Mouse (Mus musculus): ENCODE results near the gene Cpn1. TPM values are rescaled to one million over a fixed set of nuclear protein-coding genes. Genes with fewer than 3 reads are reported as not detected.

The Cpn1 gene
- total and polyA plus RNA-seq, 2 experiments from 2014 or later: 0.12 TPM; not detected in 1

GRCm38 (mm10) chr19:43973711-43974110 is 12.6 kb downstream of the Cpn1 start:
- H3K27ac ChIP-seq (ENCODE audit: low read depth): no peak overlapping the region
- TF ChIP-seq CTCF (IDR thresholded peaks at IDR 0.05; ENCODE audit: low read depth): no peak
- TF ChIP-seq EP300 (IDR thresholded peaks at IDR 0.05; ENCODE audit: low read depth): no peak
- H3K4me1 ChIP-seq (ENCODE audit: control insufficient read depth, insufficient read depth): no peaks in the 10 kb centered on the region
- H3K9ac ChIP-seq (replicated peaks; ENCODE audit: low read depth, low read length): no peak overlapping the region
- H3K9me3 ChIP-seq (replicated peaks; ENCODE audit: control insufficient read depth, low read length): no peaks in the 10 kb centered on the region
- DNase-seq (ENCODE audit: low spot score) (no peak), ATAC-seq (ENCODE audit: insufficient read depth, low read depth) (no peak)
- no peak overlapping the region for H3K4me2 ChIP-seq (ENCODE audit: low read depth, low read length)
- H3K4me3 ChIP-seq (ENCODE audit: low read depth, low read length): no peak overlapping the region
- 68% methylated on average over 9 of the region's 9 CpGs for WGBS
- no peaks in the 10 kb centered on the region for H3K27me3 ChIP-seq (ENCODE audit: control insufficient read depth, insufficient read depth, low read length)
- no peaks in the 10 kb centered on the region for H3K36me3 ChIP-seq (replicated peaks; ENCODE audit: control insufficient read depth, insufficient read depth, low read length)

- H3K27ac ChIP-seq (ENCODE audit: low read depth): no peak overlapping the region
- no peak overlapping the region for H3K9ac ChIP-seq (replicated peaks; ENCODE audit: low read depth, low read length)
- H3K27me3 ChIP-seq (ENCODE audit: control insufficient read depth, insufficient read depth, low read length): no peaks in the 10 kb centered on the region
- DNase-seq (ENCODE audit: low spot score) (no peak), ATAC-seq (ENCODE audit: insufficient read depth, low read depth) (no peak)
- WGBS: 86% methylated on average over 8 of the region's 8 CpGs
- H3K36me3 ChIP-seq (replicated peaks; ENCODE audit: control insufficient read depth, insufficient read depth, low read length): no peaks in the 10 kb centered on the region
- TF ChIP-seq EP300 (IDR thresholded peaks at IDR 0.05; ENCODE audit: low read depth) (no peak), CTCF (IDR thresholded peaks at IDR 0.05; ENCODE audit: low read depth) (no peak)
- no peak overlapping the region for H3K4me2 ChIP-seq (ENCODE audit: low read depth, low read length)
- H3K9me3 ChIP-seq (replicated peaks; ENCODE audit: control insufficient read depth, low read length): no peaks in the 10 kb centered on the region
- no peaks in the 10 kb centered on the region for H3K4me1 ChIP-seq (ENCODE audit: control insufficient read depth, insufficient read depth)
- no peak overlapping the region for H3K4me3 ChIP-seq (ENCODE audit: low read depth, low read length)
Observed at GRCm38 (mm10) chr19:43972129-43972528, 14.2 kb downstream of the Cpn1 start.

- no peaks in the 10 kb centered on the region for H3K36me3 ChIP-seq (replicated peaks; ENCODE audit: control insufficient read depth, insufficient read depth, low read length)
- no peak overlapping the region for H3K4me3 ChIP-seq (ENCODE audit: low read depth, low read length)
- TF ChIP-seq CTCF (IDR thresholded peaks at IDR 0.05; ENCODE audit: low read depth): no peak
- TF ChIP-seq EP300 (IDR thresholded peaks at IDR 0.05; ENCODE audit: low read depth): no peak
- 43% methylated on average over 10 of the region's 11 CpGs for WGBS
- ATAC-seq (ENCODE audit: insufficient read depth, low read depth) (no peak), DNase-seq (ENCODE audit: low spot score) (no peak)
- H3K27ac ChIP-seq (ENCODE audit: low read depth): no peak overlapping the region
- H3K4me1 ChIP-seq (ENCODE audit: control insufficient read depth, insufficient read depth): no peaks in the 10 kb centered on the region
- no peaks in the 10 kb centered on the region for H3K9me3 ChIP-seq (replicated peaks; ENCODE audit: control insufficient read depth, low read length)
- H3K4me2 ChIP-seq (ENCODE audit: low read depth, low read length): no peak overlapping the region
- no peaks in the 10 kb centered on the region for H3K27me3 ChIP-seq (ENCODE audit: control insufficient read depth, insufficient read depth, low read length)
- no peak overlapping the region for H3K9ac ChIP-seq (replicated peaks; ENCODE audit: low read depth, low read length)
Observed at GRCm38 (mm10) chr19:43968436-43969026, 17.8 kb downstream of the Cpn1 start.

GRCm38 (mm10) chr19:43966481-43966880 is 19.9 kb downstream of the Cpn1 start:
- ATAC-seq (ENCODE audit: insufficient read depth, low read depth) (no peak), DNase-seq (ENCODE audit: low spot score) (no peak)
- Histone ChIP-seq H3K27ac (ENCODE audit: low read depth) (no peak overlapping the region), H3K27me3 (ENCODE audit: control insufficient read depth, insufficient read depth, low read length) (no peaks in the 10 kb centered on the region), H3K4me2 (ENCODE audit: low read depth, low read length) (no peak overlapping the region), H3K4me3 (ENCODE audit: low read depth, low read length) (no peak overlapping the region), H3K9ac (replicated peaks; ENCODE audit: low read depth, low read length) (no peak overlapping the region), H3K9me3 (replicated peaks; ENCODE audit: control insufficient read depth, low read length) (no peaks in the 10 kb centered on the region), H3K36me3 (replicated peaks; ENCODE audit: control insufficient read depth, insufficient read depth, low read length) (no peaks in the 10 kb centered on the region), H3K4me1 (ENCODE audit: control insufficient read depth, insufficient read depth) (no peaks in the 10 kb centered on the region)
- TF ChIP-seq EP300 (IDR thresholded peaks at IDR 0.05; ENCODE audit: low read depth) (no peak), CTCF (IDR thresholded peaks at IDR 0.05; ENCODE audit: low read depth) (no peak)
- WGBS: 84% methylated on average over 2 of the region's 2 CpGs

GRCm38 (mm10) chr19:43965496-43966085 is 20.8 kb downstream of the Cpn1 start:
- ATAC-seq (ENCODE audit: insufficient read depth, low read depth) (no peak), DNase-seq (ENCODE audit: low spot score) (no peak)
- no peak overlapping the region for H3K4me3 ChIP-seq (ENCODE audit: low read depth, low read length)
- WGBS: 64% methylated on average over 11 of the region's 11 CpGs
- no peak for TF ChIP-seq EP300 (IDR thresholded peaks at IDR 0.05; ENCODE audit: low read depth)
- TF ChIP-seq CTCF (IDR thresholded peaks at IDR 0.05; ENCODE audit: low read depth): no peak
- no peaks in the 10 kb centered on the region for H3K27me3 ChIP-seq (ENCODE audit: control insufficient read depth, insufficient read depth, low read length)
- no peak overlapping the region for H3K27ac ChIP-seq (ENCODE audit: low read depth)
- no peaks in the 10 kb centered on the region for H3K9me3 ChIP-seq (replicated peaks; ENCODE audit: control insufficient read depth, low read length)
- H3K4me1 ChIP-seq (ENCODE audit: control insufficient read depth, insufficient read depth): no peaks in the 10 kb centered on the region
- no peak overlapping the region for H3K9ac ChIP-seq (replicated peaks; ENCODE audit: low read depth, low read length)
- no peak overlapping the region for H3K4me2 ChIP-seq (ENCODE audit: low read depth, low read length)
- H3K36me3 ChIP-seq (replicated peaks; ENCODE audit: control insufficient read depth, insufficient read depth, low read length): no peaks in the 10 kb centered on the region

GRCm38 (mm10) chr19:43962795-43963194 is 23.6 kb downstream of the Cpn1 start:
- Histone ChIP-seq H3K4me1 (ENCODE audit: control insufficient read depth, insufficient read depth) (no peaks in the 10 kb centered on the region), H3K27ac (ENCODE audit: low read depth) (no peak overlapping the region), H3K4me2 (ENCODE audit: low read depth, low read length) (no peak overlapping the region), H3K9me3 (replicated peaks; ENCODE audit: control insufficient read depth, low read length) (no peaks in the 10 kb centered on the region), H3K36me3 (replicated peaks; ENCODE audit: control insufficient read depth, insufficient read depth, low read length) (no peaks in the 10 kb centered on the region), H3K4me3 (ENCODE audit: low read depth, low read length) (no peak overlapping the region), H3K27me3 (ENCODE audit: control insufficient read depth, insufficient read depth, low read length) (no peaks in the 10 kb centered on the region), H3K9ac (replicated peaks; ENCODE audit: low read depth, low read length) (no peak overlapping the region)
- no peak for ATAC-seq (ENCODE audit: insufficient read depth, low read depth)
- no peak for DNase-seq (ENCODE audit: low spot score)
- TF ChIP-seq EP300 (IDR thresholded peaks at IDR 0.05; ENCODE audit: low read depth) (no peak), CTCF (IDR thresholded peaks at IDR 0.05; ENCODE audit: low read depth) (no peak)
- 50% methylated on average over 9 of the region's 9 CpGs for WGBS

Data from heart, postnatal 0 days (tissue).